Mouse (Mus musculus): ENCODE results near the gene Ctnnd2. TPM values are rescaled to one million over a fixed set of nuclear protein-coding genes. Genes with fewer than 3 reads are reported as not detected.

Ctnnd2 gene
- polyA plus RNA-seq, 1 experiment = 2.1 TPM

DNA sequence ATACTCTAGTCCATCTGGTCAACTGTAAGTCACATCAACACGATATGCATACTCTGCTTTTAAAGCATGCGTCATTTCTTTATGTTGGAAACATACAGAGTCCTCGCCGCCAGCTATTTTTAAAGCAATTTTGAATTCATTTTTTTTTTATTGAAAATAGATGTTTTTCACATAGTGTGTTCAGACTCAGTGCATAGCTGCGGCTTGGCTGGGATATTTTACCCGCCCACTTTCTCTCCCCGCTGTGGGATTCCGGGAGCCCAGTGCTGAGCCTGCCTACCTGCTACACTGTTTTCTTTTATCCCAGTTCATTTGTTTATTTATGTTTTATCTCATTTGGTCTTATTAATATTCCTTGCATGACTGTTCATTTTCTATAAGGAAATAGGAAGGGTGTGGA, 724.9 kb downstream of the Ctnnd2 start:
- Histone ChIP-seq H3K4me1 (ENCODE audit: control insufficient read depth, insufficient read depth, low read length) (peaks cover 2% of the 10 kb centered on the region; the same call in 1 of the 2 replicates), H3K4me3 (replicated peaks; ENCODE audit: control insufficient read depth, low read depth, low read length) (no peak overlapping the region), H3K27ac (ENCODE audit: control insufficient read depth, insufficient read depth, low read depth, low read length, poor library complexity) (no peak overlapping the region)
- 91% methylated on average over 8 of the region's 8 CpGs for WGBS
- no peak for TF ChIP-seq POLR2A (IDR thresholded peaks at IDR 0.05; ENCODE audit: borderline replicate concordance, control insufficient read depth, low read depth, low read length)
- TF ChIP-seq CTCF (IDR thresholded peaks at IDR 0.05; ENCODE audit: control insufficient read depth, insufficient read depth, low read length) = no peak

DNA sequence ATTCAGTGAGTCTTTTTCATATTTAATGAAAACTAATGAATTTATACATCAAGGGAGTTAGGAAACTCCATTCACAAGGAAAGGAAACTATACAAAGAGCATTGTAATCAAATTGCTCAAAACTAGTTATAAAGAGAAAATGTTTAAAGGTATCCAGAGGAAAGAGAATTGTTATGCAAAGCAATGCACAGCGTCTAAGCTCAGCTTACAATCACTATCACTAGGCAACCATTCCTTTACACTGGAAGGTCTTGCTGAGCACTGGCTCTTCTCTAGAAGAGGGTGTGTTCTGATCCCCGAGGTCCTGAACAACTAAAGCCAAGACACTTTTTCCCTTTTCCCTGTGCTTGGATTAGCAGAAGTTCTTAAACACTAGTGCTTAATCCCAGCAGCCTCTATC, 735.6 kb downstream of the Ctnnd2 start:
- no peak overlapping the region for H3K27ac ChIP-seq (ENCODE audit: control insufficient read depth, insufficient read depth, low read depth, low read length, poor library complexity)
- TF ChIP-seq CTCF (IDR thresholded peaks at IDR 0.05; ENCODE audit: control insufficient read depth, insufficient read depth, low read length) (no peak), POLR2A (IDR thresholded peaks at IDR 0.05; ENCODE audit: borderline replicate concordance, control insufficient read depth, low read depth, low read length) (no peak)
- no peak overlapping the region for H3K4me3 ChIP-seq (replicated peaks; ENCODE audit: control insufficient read depth, low read depth, low read length)
- H3K4me1 ChIP-seq (ENCODE audit: control insufficient read depth, insufficient read depth, low read length) = no peaks in the 10 kb centered on the region
- WGBS = 45% methylated on average over 2 of the region's 2 CpGs

GRCm38 (mm10) chr15:30913360-30913759, 741.0 kb downstream of the Ctnnd2 start:
- 76% methylated on average over 5 of the region's 5 CpGs for WGBS
- no peak overlapping the region for H3K4me3 ChIP-seq (replicated peaks; ENCODE audit: control insufficient read depth, low read depth, low read length)
- no peak for TF ChIP-seq CTCF (IDR thresholded peaks at IDR 0.05; ENCODE audit: control insufficient read depth, insufficient read depth, low read length)
- TF ChIP-seq POLR2A (IDR thresholded peaks at IDR 0.05; ENCODE audit: borderline replicate concordance, control insufficient read depth, low read depth, low read length) = no peak
- H3K27ac ChIP-seq (ENCODE audit: control insufficient read depth, insufficient read depth, low read depth, low read length, poor library complexity) = no peak overlapping the region
- H3K4me1 ChIP-seq (ENCODE audit: control insufficient read depth, insufficient read depth, low read length) = no peaks in the 10 kb centered on the region

- Histone ChIP-seq H3K4me1 (ENCODE audit: control insufficient read depth, insufficient read depth, low read length) (no peaks in the 10 kb centered on the region), H3K4me3 (replicated peaks; ENCODE audit: control insufficient read depth, low read depth, low read length) (no peak overlapping the region), H3K27ac (ENCODE audit: control insufficient read depth, insufficient read depth, low read depth, low read length, poor library complexity) (no peak overlapping the region)
- TF ChIP-seq POLR2A (IDR thresholded peaks at IDR 0.05; ENCODE audit: borderline replicate concordance, control insufficient read depth, low read depth, low read length) (no peak), CTCF (IDR thresholded peaks at IDR 0.05; ENCODE audit: control insufficient read depth, insufficient read depth, low read length) (no peak)
- WGBS = 74% methylated on average over 5 of the region's 5 CpGs
These were observed 753.4 kb downstream of the Ctnnd2 start for GRCm38 (mm10) chr15:30925838-30926237.

DNA sequence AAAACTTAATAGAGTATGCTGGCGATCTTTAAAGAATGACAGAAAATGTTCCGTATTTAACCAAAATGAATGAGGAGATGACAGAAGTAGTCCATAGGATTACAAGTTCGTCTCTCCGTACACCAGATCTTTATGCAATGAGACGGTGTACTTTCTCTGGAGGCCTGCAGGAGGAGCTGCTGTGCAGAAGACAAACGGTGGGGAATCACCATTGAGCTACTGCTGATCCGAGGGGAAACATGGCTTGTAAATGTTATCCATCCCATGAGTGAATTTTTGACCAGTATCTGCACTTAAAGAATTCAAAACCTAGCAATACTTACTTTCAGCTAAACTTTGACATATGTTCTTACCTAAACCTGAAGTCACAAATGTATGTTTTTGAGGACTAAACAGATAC, 755.2 kb downstream of the Ctnnd2 start:
- WGBS = 45% methylated on average over 7 of the region's 7 CpGs
- Histone ChIP-seq H3K27ac (ENCODE audit: control insufficient read depth, insufficient read depth, low read depth, low read length, poor library complexity) (no peak overlapping the region), H3K4me3 (replicated peaks; ENCODE audit: control insufficient read depth, low read depth, low read length) (no peak overlapping the region), H3K4me1 (ENCODE audit: control insufficient read depth, insufficient read depth, low read length) (no peaks in the 10 kb centered on the region)
- TF ChIP-seq POLR2A (IDR thresholded peaks at IDR 0.05; ENCODE audit: borderline replicate concordance, control insufficient read depth, low read depth, low read length) = no peak
- no peak for TF ChIP-seq CTCF (IDR thresholded peaks at IDR 0.05; ENCODE audit: control insufficient read depth, insufficient read depth, low read length)

- no peak overlapping the region for H3K4me3 ChIP-seq (replicated peaks; ENCODE audit: control insufficient read depth, low read depth, low read length)
- 73% methylated on average over 5 of the region's 5 CpGs for WGBS
- H3K4me1 ChIP-seq (ENCODE audit: control insufficient read depth, insufficient read depth, low read length) = no peaks in the 10 kb centered on the region
- no peak for TF ChIP-seq POLR2A (IDR thresholded peaks at IDR 0.05; ENCODE audit: borderline replicate concordance, control insufficient read depth, low read depth, low read length)
- no peak for TF ChIP-seq CTCF (IDR thresholded peaks at IDR 0.05; ENCODE audit: control insufficient read depth, insufficient read depth, low read length)
- no peak overlapping the region for H3K27ac ChIP-seq (ENCODE audit: control insufficient read depth, insufficient read depth, low read depth, low read length, poor library complexity)
These were observed 759.5 kb downstream of the Ctnnd2 start for GRCm38 (mm10) chr15:30931906-30932305.

DNA sequence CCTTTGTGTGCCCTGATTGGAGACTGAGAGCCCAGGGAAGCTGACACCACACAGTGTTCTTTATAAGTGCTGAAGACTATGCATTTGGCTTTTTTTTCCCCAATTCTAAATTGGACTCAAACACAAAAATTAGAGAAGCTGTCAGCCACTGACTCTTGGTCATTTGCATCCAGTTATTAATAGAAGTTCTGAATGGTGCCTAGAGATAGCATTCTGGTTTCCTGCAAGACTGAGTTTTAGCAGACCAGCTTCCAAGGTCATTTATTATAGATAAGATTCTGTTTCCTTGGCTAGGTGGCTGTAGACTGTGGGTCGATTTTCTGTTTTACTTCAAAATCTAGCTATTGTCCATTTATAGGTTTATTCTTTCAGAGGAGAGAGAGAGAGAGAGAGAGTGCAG, 773.5 kb downstream of the Ctnnd2 start:
- Histone ChIP-seq H3K4me3 (replicated peaks; ENCODE audit: control insufficient read depth, low read depth, low read length) (no peak overlapping the region), H3K4me1 (ENCODE audit: control insufficient read depth, insufficient read depth, low read length) (no peaks in the 10 kb centered on the region), H3K27ac (ENCODE audit: control insufficient read depth, insufficient read depth, low read depth, low read length, poor library complexity) (no peak overlapping the region)
- WGBS = 0% methylated on average over 1 of the region's 1 CpGs
- no peak for TF ChIP-seq POLR2A (IDR thresholded peaks at IDR 0.05; ENCODE audit: borderline replicate concordance, control insufficient read depth, low read depth, low read length)
- no peak for TF ChIP-seq CTCF (IDR thresholded peaks at IDR 0.05; ENCODE audit: control insufficient read depth, insufficient read depth, low read length)

- Histone ChIP-seq H3K4me3 (replicated peaks; ENCODE audit: control insufficient read depth, low read depth, low read length) (no peak overlapping the region), H3K4me1 (ENCODE audit: control insufficient read depth, insufficient read depth, low read length) (no peaks in the 10 kb centered on the region), H3K27ac (ENCODE audit: control insufficient read depth, insufficient read depth, low read depth, low read length, poor library complexity) (no peak overlapping the region)
- WGBS = 85% methylated on average over 4 of the region's 4 CpGs
- TF ChIP-seq CTCF (IDR thresholded peaks at IDR 0.05; ENCODE audit: control insufficient read depth, insufficient read depth, low read length) = no peak
- no peak for TF ChIP-seq POLR2A (IDR thresholded peaks at IDR 0.05; ENCODE audit: borderline replicate concordance, control insufficient read depth, low read depth, low read length)
These were observed 786.1 kb downstream of the Ctnnd2 start for GRCm38 (mm10) chr15:30958513-30958912.
